Mouse (Mus musculus) forebrain, embryonic 16.5 days (tissue): Measurements from ENCODE around the gene Capn7. TPM values are rescaled to one million over a fixed set of nuclear protein-coding genes. Genes with fewer than 3 reads are reported as not detected.
A peak's percentile ranks its signal among the peaks of the same experiment; 100 is the strongest.

ENCODE experiments used
- ATAC-seq: fragments of 200-750 bp; cut with Nextera tagmentation; 2 replicates; pipeline ENCODE4 v1.8.0; 2017; ENCODE audit warnings: mild to moderate bottlenecking, moderate library complexity
- H3K27ac ChIP-seq: fragments of 300-500 bp; sonication (generic); 2 replicates; pipeline ENCODE4 v1.5.1; 2014; ENCODE audit warnings: low read length, control low read depth
- H3K27me3 ChIP-seq: fragments of 300-500 bp; sonication (generic); replicated peaks from 2 replicates; pipeline ENCODE4 v1.6.1; 2014; ENCODE audit warnings: low read length; ENCODE audit not compliant: control insufficient read depth, insufficient read depth
- H3K36me3 ChIP-seq: fragments of 300-500 bp; sonication (generic); 2 replicates; pipeline ENCODE4 v1.6.1; 2014; ENCODE audit not compliant: control insufficient read depth, insufficient read depth
- H3K4me1 ChIP-seq: fragments of 300-500 bp; sonication (generic); replicated peaks from 2 replicates; pipeline ENCODE4 v1.6.1; 2014; ENCODE audit warnings: low read length; ENCODE audit not compliant: control insufficient read depth, insufficient read depth
- H3K4me2 ChIP-seq: fragments of 300-500 bp; sonication (generic); 2 replicates; pipeline ENCODE4 v1.6.1; 2014; ENCODE audit warnings: mild to moderate bottlenecking, low read length, control low read depth
- H3K4me3 ChIP-seq: fragments of 300-500 bp; sonication (generic); replicated peaks from 2 replicates; pipeline ENCODE4 v1.5.1; 2014; ENCODE audit warnings: mild to moderate bottlenecking, low read length, control low read depth
- H3K9ac ChIP-seq: fragments of 300-500 bp; sonication (generic); replicated peaks from 2 replicates; pipeline ENCODE4 v1.6.1; 2014; ENCODE audit warnings: low read depth, low read length, control low read depth
- H3K9me3 ChIP-seq: fragments of 300-500 bp; sonication (generic); 2 replicates; pipeline ENCODE4 v1.6.1; 2016; ENCODE audit warnings: low read length; ENCODE audit not compliant: control insufficient read depth
- WGBS: fragments of 180-500 bp; shearing (Covaris S2); extraction: QIAGEN DNeasy Blood & Tissue Kit; methylation state at CpG from one replicate; pipeline ENCODE4 v1.1.7; 2014; 5-methylcytosine and 5-hydroxymethylcytosine counted together
- polyA plus RNA-seq: library from polyadenylated mRNA; unstranded; fragments of >200 nt; fragmentation: Nextera tagmentation; extraction: Ambion mirVana; gene quantifications from 2 replicates; pipeline ENCODE4 v1.2.1, GENCODE M21; 2015

The Capn7 gene
- 69.9 and 74.6 TPM in 2 replicates for polyA plus RNA-seq

DNA sequence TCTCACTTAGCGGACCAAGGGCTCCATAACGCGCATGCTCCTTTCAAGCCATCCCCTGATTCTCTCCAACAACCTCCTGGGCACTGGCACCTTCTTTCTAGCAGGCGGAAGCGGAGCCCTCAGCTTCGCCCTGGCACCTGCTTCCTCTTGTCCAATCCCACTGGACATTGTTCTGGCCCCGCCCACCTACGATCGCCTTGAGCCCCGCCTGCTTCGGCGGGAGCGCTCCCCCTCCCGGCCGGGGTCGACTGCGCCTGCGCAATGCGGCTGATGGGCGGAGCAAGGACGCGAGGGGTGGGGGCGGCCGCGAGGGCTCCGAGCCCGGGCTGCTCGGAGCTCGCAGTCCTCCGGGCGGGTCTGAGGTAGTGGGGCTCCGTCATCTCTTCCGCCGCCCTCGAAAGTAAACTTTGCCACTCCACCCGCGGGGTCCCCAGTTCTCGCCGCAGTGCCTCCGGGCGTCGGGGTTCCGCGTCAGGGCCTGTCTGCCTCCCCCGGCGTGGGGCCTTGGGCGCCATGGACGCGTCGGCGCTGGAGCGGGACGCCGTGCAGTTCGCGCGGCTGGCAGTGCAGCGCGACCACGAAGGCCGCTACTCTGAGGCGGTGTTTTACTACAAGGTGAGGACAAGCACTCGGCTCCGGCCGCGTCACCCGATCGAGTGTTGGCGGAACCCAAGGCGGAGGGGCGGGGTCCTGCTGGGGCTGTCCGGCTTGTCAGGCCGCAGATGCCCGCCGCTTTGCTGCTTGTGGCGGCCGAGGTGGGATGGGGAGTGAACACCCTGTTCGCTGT is at the start of gene Capn7:
Gene Capn7 (plus strand): TSS at position 270 of the 787 bp plus-strand sequence.
- WGBS = under 1% methylated on average over 78 of the region's 78 CpGs
- peak within 1 kb of the TSS; percentile 90 for H3K27ac ChIP-seq
- peak within 1 kb of the TSS; percentile 84 for H3K4me3 ChIP-seq
- no peaks in the 10 kb centered on the region for H3K9me3 ChIP-seq
- H3K9ac ChIP-seq = peak within 1 kb of the TSS; percentile 87
- peak within 1 kb of the TSS; percentile 63 for H3K4me2 ChIP-seq
- peak; percentile 96 for ATAC-seq
- H3K27me3 ChIP-seq = no peaks in the 10 kb centered on the region
- peaks cover 19% of the 10 kb centered on the region for H3K4me1 ChIP-seq
- peaks cover 3% of the 10 kb centered on the region; the same call in 1 of the 2 replicates for H3K36me3 ChIP-seq

DNA sequence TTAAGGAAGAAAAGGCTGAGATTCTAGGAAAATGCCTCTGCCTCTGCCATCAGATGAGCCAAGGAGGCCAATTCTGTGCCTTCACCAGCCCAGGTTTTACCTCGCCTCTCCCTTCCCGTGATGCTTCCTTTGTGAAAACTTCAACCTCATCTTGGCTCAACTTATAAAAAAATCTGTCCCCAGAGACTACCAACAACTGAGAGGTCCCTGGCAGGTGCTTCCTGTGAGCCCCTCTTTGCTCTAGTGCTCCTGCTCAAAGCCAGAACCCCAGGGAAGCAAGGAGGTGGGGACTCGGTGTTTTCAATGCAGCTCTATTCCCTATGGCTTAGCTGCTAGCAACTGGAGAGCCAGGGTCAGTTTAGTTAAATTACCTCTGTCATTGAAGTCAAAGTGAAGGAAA is 23.2 kb upstream of the Capn7 start:
- ATAC-seq = no peak
- 31% methylated on average over 3 of the region's 3 CpGs for WGBS
- H3K9ac ChIP-seq = no peak overlapping the region
- H3K4me3 ChIP-seq = no peak overlapping the region
- no peaks in the 10 kb centered on the region; the same call in 1 of the 2 replicates for H3K27me3 ChIP-seq
- no peaks in the 10 kb centered on the region for H3K36me3 ChIP-seq
- H3K27ac ChIP-seq = no peak overlapping the region
- no peak overlapping the region for H3K4me2 ChIP-seq
- H3K4me1 ChIP-seq = no peaks in the 10 kb centered on the region
- H3K9me3 ChIP-seq = no peaks in the 10 kb centered on the region

DNA sequence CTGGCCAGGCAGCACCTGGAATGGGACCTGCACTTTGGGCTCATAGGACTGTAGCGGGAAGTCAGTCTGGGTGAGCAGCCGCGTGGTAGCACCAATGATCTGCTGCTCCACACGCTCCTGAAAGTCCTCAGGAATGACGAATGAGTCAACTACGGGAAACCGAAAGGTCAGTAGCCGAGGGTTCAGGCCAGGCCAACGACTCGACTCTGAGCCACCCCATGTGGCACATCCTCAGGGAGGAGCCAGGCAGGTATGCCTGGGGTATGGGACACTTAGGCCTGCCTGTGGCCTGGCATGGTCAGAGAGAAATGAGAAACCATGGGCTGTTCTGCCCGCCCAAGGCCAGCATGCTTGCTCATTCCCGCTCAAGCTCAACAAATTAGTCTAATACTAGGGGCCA is 19.8 kb upstream of the Capn7 start:
- H3K9me3 ChIP-seq = no peaks in the 10 kb centered on the region

DNA sequence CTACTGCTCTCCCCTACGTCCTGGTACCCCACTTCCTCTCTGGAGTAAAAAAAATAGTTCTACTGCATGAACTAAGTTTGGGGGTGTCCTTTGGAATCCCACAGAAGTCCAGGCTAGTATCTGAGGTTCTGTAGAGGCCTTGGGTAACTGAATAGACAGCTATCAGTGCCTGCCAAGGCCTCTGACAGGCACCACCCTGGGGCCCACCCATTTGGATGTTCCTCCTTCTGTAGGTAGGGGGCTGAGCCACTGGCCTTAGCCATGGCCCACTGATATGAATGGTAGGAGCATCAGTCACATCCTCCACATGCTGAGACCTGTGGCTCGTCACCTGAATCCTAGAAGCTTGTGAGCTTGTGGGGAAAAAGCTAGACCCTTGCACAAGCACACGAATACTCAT is 18.7 kb upstream of the Capn7 start:
- no peak for ATAC-seq
- Histone ChIP-seq H3K4me3 (no peak overlapping the region), H3K4me1 (no peaks in the 10 kb centered on the region), H3K9me3 (no peaks in the 10 kb centered on the region), H3K9ac (no peak overlapping the region), H3K27me3 (no peaks in the 10 kb centered on the region), H3K36me3 (no peaks in the 10 kb centered on the region), H3K4me2 (no peak overlapping the region), H3K27ac (no peak overlapping the region)
- 84% methylated on average over 3 of the region's 3 CpGs for WGBS

More for the DNA sequence above, 19.8 kb upstream of the Capn7 start:
- H3K4me3 ChIP-seq = no peak overlapping the region
- H3K36me3 ChIP-seq = no peaks in the 10 kb centered on the region
- H3K27me3 ChIP-seq = no peaks in the 10 kb centered on the region
- H3K9ac ChIP-seq = no peak overlapping the region
- H3K4me1 ChIP-seq = no peaks in the 10 kb centered on the region
- ATAC-seq = no peak
- H3K4me2 ChIP-seq = no peak overlapping the region
- H3K27ac ChIP-seq = no peak overlapping the region
- 89% methylated on average over 12 of the region's 12 CpGs for WGBS

DNA sequence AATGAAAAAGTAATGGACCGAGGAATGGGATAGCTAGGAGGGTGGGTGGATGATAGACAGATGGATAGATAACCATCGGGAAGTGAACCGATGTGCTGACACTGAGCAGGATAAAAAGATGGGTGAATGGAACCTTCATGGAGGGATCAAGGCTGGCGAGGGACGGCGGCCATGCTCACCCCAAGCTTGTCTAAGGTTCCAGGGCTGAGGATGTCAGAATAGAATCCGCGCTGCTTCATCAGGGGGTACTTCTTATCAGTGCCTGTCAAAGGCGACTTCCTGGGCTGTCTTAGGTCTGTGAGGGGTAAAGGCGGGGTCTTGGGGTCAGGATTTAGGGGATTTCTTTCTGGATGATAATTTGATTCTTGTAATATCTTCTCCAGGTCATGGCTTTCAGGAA is 16.9 kb upstream of the Capn7 start:
- H3K4me1 ChIP-seq = 0 out of 2 replicates have a peak, but pooled peaks cover 3% of the 10 kb centered on the region
- H3K4me2 ChIP-seq = no peak overlapping the region
- H3K9ac ChIP-seq = no peak overlapping the region
- no peaks in the 10 kb centered on the region for H3K36me3 ChIP-seq
- H3K27me3 ChIP-seq = no peaks in the 10 kb centered on the region
- 89% methylated on average over 10 of the region's 10 CpGs for whole genome bisulfite sequencing
- H3K9me3 ChIP-seq = no peaks in the 10 kb centered on the region
- no peak overlapping the region for H3K4me3 ChIP-seq
- no peak for ATAC-seq
- no peak overlapping the region for H3K27ac ChIP-seq

DNA sequence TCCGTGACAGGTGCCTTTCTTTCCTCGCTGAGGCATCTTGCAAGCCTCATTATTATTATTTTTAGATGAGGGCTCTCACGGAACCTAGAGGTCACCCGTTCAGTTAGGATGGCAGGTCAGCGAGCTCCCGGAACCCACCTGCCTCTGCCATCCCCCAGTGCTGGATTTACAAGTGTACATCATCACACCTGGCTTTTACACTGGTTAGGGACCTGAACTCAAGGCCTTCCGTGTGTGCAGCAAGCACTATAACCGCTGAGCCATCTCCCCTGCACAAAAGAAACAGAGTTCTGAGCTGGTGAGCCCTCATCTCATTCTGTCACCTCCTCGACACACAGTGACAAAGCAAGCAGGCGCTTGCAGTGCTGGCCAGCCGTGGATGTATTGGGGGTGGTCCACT is 15.3 kb upstream of the Capn7 start:
- H3K4me3 ChIP-seq = no peak overlapping the region
- no peaks in the 10 kb centered on the region for H3K27me3 ChIP-seq
- 0 out of 2 replicates have a peak, but pooled peaks cover 3% of the 10 kb centered on the region for H3K4me1 ChIP-seq
- H3K36me3 ChIP-seq = no peaks in the 10 kb centered on the region
- 85% methylated on average over 11 of the region's 11 CpGs for WGBS
- ATAC-seq = no peak
- H3K27ac ChIP-seq = no peak overlapping the region
- H3K4me2 ChIP-seq = no peak overlapping the region
- H3K9ac ChIP-seq = no peak overlapping the region
- H3K9me3 ChIP-seq = no peaks in the 10 kb centered on the region

DNA sequence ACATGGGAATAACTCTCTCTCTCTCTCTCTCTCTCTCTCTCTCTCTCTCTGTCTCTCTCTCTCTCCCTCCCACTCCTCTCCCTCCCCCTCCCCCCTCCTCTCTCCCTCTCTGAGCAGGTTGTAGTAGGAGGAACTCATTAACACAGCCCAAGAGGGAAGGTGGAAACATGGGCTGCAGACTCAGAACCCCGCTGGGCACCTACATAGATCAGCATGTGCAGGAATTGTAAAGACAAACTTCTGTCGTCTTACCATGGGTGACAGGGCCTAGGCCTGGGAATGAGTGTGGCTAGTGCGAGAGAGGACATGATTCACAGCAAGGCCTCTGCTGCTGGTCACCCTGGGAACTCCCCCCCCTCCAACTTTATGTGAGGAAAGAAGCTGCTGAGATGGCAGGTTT is 14.2 kb upstream of the Capn7 start:
- no peak for ATAC-seq
- H3K4me1 ChIP-seq = 0 out of 2 replicates have a peak, but pooled peaks cover 3% of the 10 kb centered on the region
- no peaks in the 10 kb centered on the region for H3K9me3 ChIP-seq
- H3K4me3 ChIP-seq = no peak overlapping the region
- no peak overlapping the region for H3K4me2 ChIP-seq
- no peaks in the 10 kb centered on the region for H3K36me3 ChIP-seq
- no peak overlapping the region for H3K9ac ChIP-seq
- WGBS = 84% methylated on average over 3 of the region's 3 CpGs
- no peak overlapping the region for H3K27ac ChIP-seq
- H3K27me3 ChIP-seq = no peaks in the 10 kb centered on the region

DNA sequence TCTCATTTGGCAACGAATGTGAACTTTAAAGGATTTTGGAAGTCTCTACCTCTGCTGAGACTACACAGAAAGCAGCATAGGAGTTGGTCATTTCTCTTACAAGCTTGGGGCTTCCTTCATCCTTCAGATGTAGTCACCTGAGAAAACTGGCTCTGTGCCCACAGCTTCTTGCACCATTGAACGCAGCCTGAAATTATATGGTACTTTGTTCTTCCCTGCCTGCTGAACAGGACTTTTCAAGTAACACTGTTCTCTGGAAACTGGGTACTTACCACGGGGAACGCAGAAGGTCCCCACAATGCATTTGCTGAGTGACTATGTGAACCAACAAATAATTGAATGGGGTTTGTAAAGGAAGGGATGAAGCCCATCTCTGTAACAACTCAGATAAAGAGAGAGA is 13.2 kb upstream of the Capn7 start:
- H3K36me3 ChIP-seq = no peaks in the 10 kb centered on the region
- no peak overlapping the region for H3K9ac ChIP-seq
- H3K4me3 ChIP-seq = no peak overlapping the region
- H3K4me1 ChIP-seq = 0 out of 2 replicates have a peak, but pooled peaks cover 3% of the 10 kb centered on the region
- H3K27me3 ChIP-seq = no peaks in the 10 kb centered on the region
- H3K4me2 ChIP-seq = no peak overlapping the region
- 73% methylated on average over 4 of the region's 4 CpGs for WGBS
- ATAC-seq = no peak
- H3K27ac ChIP-seq = no peak overlapping the region
- H3K9me3 ChIP-seq = no peaks in the 10 kb centered on the region

DNA sequence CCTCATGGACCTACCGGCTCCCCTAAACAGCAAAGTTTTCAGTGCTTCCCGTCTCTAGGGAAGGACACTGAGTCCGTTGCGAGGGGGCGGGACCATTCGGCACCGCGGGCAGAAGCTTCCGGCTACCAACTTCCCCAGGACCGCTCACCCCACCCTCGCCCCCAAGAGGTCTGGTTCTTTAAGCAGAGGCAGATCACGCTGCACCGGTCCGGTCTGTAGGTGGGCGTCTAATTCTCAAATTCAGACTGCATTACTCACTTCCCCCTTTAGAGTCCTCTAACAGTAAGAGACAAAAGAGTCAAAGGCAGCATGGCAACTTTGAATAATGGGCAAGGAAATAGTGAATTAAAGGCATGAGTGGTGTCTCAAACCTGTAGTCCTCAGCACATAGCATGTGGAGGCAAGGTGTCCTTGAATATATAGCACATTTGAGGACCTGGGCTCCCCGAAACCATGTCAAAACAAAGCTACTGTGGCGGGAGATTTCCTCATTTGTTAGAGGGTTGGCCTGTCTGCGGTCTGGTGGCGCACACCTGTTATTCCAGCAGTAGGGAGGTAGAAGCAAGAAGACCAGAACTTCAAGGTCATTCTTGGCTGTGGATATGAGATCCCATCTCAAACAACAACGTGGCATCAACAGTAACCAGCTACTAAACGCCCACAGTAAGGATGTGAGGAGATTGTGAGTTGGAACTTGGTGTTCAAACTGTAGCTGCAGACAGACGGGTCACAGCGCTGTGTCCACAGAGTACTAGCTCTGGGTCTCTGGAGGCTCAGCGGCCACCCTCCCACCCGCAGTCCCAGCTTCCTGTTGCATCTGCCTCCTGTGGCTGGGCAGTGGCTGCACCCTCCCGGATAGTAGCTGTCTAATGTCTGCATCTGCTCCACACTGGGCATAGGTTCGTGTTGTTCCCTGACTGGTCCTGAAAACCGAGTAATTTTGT is 12.3 kb upstream of the Capn7 start, which contains the start of gene Dnah1:
Gene Dnah1 (minus strand): TSS at position 48 of the 944 bp plus-strand sequence.
- Histone ChIP-seq H3K9ac (peak within 1 kb of the TSS; percentile 28), H3K27me3 (no peaks in the 10 kb centered on the region), H3K36me3 (no peaks in the 10 kb centered on the region), H3K4me3 (peak within 1 kb of the TSS; percentile 24), H3K9me3 (no peaks in the 10 kb centered on the region), H3K4me2 (peak within 1 kb of the TSS; percentile 47), H3K4me1 (0 out of 2 replicates have a peak, but pooled peaks cover 3% of the 10 kb centered on the region), H3K27ac (no peak within 1 kb of the TSS)
- ATAC-seq = peak; percentile 20; the same call in 1 of the 2 replicates
- 30% methylated on average over 28 of the region's 28 CpGs for WGBS
